Mouse (Mus musculus): ENCODE results near the gene Gm10118. TPM values are rescaled to one million over a fixed set of nuclear protein-coding genes. Genes with fewer than 3 reads are reported as not detected.

Gene Gm10118
- polyA plus RNA-seq, 1 experiment from 2014 or later = not detected

GRCm38 (mm10) chr10:63880462-63880903 lies 46.8 kb downstream of the Gm10118 start:
- POLR2A ChIA-PET = no interaction called here
- no peaks in the 10 kb centered on the region for H3K27me3 ChIP-seq
- ATAC-seq (no peak), DNase-seq (ENCODE audit: low read depth, low spot score) (no peak)
- TF ChIP-seq CTCF (IDR thresholded peaks at IDR 0.05) = no peak
- CTCF ChIA-PET = interaction anchor here (0.6 to 1.1 kb wide), 2 partner anchors 10 to 163 kb away, joined by 3 read pairs; no protein-coding TSS in a partner anchor
- in situ Hi-C loops (cut with MboI; ENCODE audit: low pct_unique_long_range_greater_than_20kb) = no loop called here

Other genes with a start within 250 kb of the Gm10118 start
- 0.13 TPM for gene Lrrtm3, start 162.8 kb upstream of the Gm10118 start, polyA plus RNA-seq (2021)

All from Patski (cell line).